Mouse (Mus musculus) limb, embryonic 12.5 days (tissue): ENCODE data around the gene Ddx49. TPM values are rescaled to one million over a fixed set of nuclear protein-coding genes. Genes with fewer than 3 reads are reported as not detected.

Experiments used
- ATAC-seq: fragments of 200-750 bp; cut with Nextera tagmentation; 2 replicates; pipeline ENCODE4 v1.8.0; 2017; ENCODE audit warnings: low read depth, moderate TSS enrichment; ENCODE audit not compliant: insufficient number of reproducible peaks, insufficient read depth, low FRiP score, low TSS enrichment
- H3K27ac ChIP-seq: fragments of 300-500 bp; sonication (generic); 2 replicates; pipeline ENCODE4 v1.5.1; 2016; ENCODE audit warnings: mild to moderate bottlenecking, moderate library complexity
- H3K27me3 ChIP-seq: fragments of 300-500 bp; sonication (generic); 2 replicates; pipeline ENCODE4 v1.6.1; 2016; ENCODE audit warnings: mild to moderate bottlenecking, moderate library complexity
- H3K36me3 ChIP-seq: fragments of 300-500 bp; sonication (generic); 2 replicates; pipeline ENCODE4 v1.6.1; 2016; ENCODE audit warnings: mild to moderate bottlenecking, moderate library complexity
- H3K4me1 ChIP-seq: fragments of 300-500 bp; sonication (generic); replicated peaks from 2 replicates; pipeline ENCODE4 v1.6.1; 2016
- H3K4me2 ChIP-seq: fragments of 300-500 bp; sonication (generic); 2 replicates; pipeline ENCODE4 v1.6.1; 2016; ENCODE audit warnings: mild to moderate bottlenecking, moderate library complexity
- H3K4me3 ChIP-seq: fragments of 300-500 bp; sonication (generic); replicated peaks from 2 replicates; pipeline ENCODE4 v1.5.1; 2016; ENCODE audit warnings: mild to moderate bottlenecking
- H3K9ac ChIP-seq: fragments of 300-500 bp; sonication (generic); replicated peaks from 2 replicates; pipeline ENCODE4 v1.6.1; 2016; ENCODE audit warnings: mild to moderate bottlenecking, moderate library complexity
- H3K9me3 ChIP-seq: fragments of 300-500 bp; sonication (generic); 2 replicates; pipeline ENCODE4 v1.6.1; 2016; ENCODE audit warnings: mild to moderate bottlenecking, moderate library complexity
- WGBS: fragments of 180-500 bp; shearing (Covaris S2); methylation state at CpG from one replicate; pipeline ENCODE4 v1.1.7; 2016; 5-methylcytosine and 5-hydroxymethylcytosine counted together
- polyA plus RNA-seq: library from polyadenylated mRNA; unstranded; fragments of >200 nt; fragmentation: Nextera tagmentation; extraction: Ambion mirVana; gene quantifications from 2 replicates; pipeline ENCODE4 v1.2.1, GENCODE M21; 2016

Gene Ddx49
- polyA plus RNA-seq, 1 experiment from 2014 or later = 52.0 TPM

GRCm38 (mm10) chr8:70332878-70333202 is 30.6 kb upstream of the Ddx49 start:
- no peak for ATAC-seq
- H3K27me3 ChIP-seq = peaks cover 24% of the 10 kb centered on the region
- no peak overlapping the region for H3K4me2 ChIP-seq
- H3K9me3 ChIP-seq = no peaks in the 10 kb centered on the region
- WGBS = 96% methylated on average over 6 of the region's 6 CpGs
- peaks cover 34% of the 10 kb centered on the region for H3K4me1 ChIP-seq
- H3K9ac ChIP-seq = no peak overlapping the region
- H3K4me3 ChIP-seq = no peak overlapping the region
- no peak overlapping the region for H3K27ac ChIP-seq
- H3K36me3 ChIP-seq = peaks cover 79% of the 10 kb centered on the region

- H3K4me3 ChIP-seq = no peak overlapping the region
- H3K9ac ChIP-seq = no peak overlapping the region
- ATAC-seq = peak; percentile 62
- peaks cover 24% of the 10 kb centered on the region for H3K27me3 ChIP-seq
- no peak overlapping the region for H3K4me2 ChIP-seq
- H3K4me1 ChIP-seq = peaks cover 34% of the 10 kb centered on the region
- H3K27ac ChIP-seq = peak overlapping the region; percentile 64; the same call in 1 of the 2 replicates
- no peaks in the 10 kb centered on the region for H3K9me3 ChIP-seq
- H3K36me3 ChIP-seq = peaks cover 76% of the 10 kb centered on the region
- 24% methylated on average over 41 of the region's 41 CpGs for WGBS
Measured at GRCm38 (mm10) chr8:70332070-70332877, 30.0 kb upstream of the Ddx49 start.

GRCm38 (mm10) chr8:70331526-70331925 is 29.2 kb upstream of the Ddx49 start:
- no peak overlapping the region for H3K4me2 ChIP-seq
- peaks cover 24% of the 10 kb centered on the region for H3K27me3 ChIP-seq
- ATAC-seq = no peak
- H3K9ac ChIP-seq = no peak overlapping the region
- H3K27ac ChIP-seq = no peak overlapping the region; the same call in 1 of the 2 replicates
- no peaks in the 10 kb centered on the region for H3K9me3 ChIP-seq
- 0 out of 2 replicates have a peak overlapping the region, but pooled peaks have one; percentile 23 for H3K4me3 ChIP-seq
- H3K4me1 ChIP-seq = peaks cover 34% of the 10 kb centered on the region
- peaks cover 70% of the 10 kb centered on the region for H3K36me3 ChIP-seq
- 67% methylated on average over 19 of the region's 19 CpGs for WGBS

GRCm38 (mm10) chr8:70330741-70331364 is 28.6 kb upstream of the Ddx49 start:
- H3K9ac ChIP-seq = peak overlapping the region; percentile 50; the same call in 1 of the 2 replicates
- H3K27ac ChIP-seq = 0 out of 2 replicates have a peak overlapping the region, but pooled peaks have one; percentile 41
- peaks cover 24% of the 10 kb centered on the region for H3K27me3 ChIP-seq
- no peaks in the 10 kb centered on the region for H3K9me3 ChIP-seq
- peaks cover 34% of the 10 kb centered on the region for H3K4me1 ChIP-seq
- peak overlapping the region; percentile 52 for H3K4me2 ChIP-seq
- peaks cover 64% of the 10 kb centered on the region for H3K36me3 ChIP-seq
- 31% methylated on average over 53 of the region's 53 CpGs for WGBS
- ATAC-seq = peak; percentile 67
- peak overlapping the region; percentile 23 for H3K4me3 ChIP-seq

GRCm38 (mm10) chr8:70329835-70330740 is 27.8 kb upstream of the Ddx49 start:
- Histone ChIP-seq H3K36me3 (peaks cover 56% of the 10 kb centered on the region), H3K4me1 (peaks cover 34% of the 10 kb centered on the region), H3K27ac (0 out of 2 replicates have a peak overlapping the region, but pooled peaks have one; percentile 41), H3K4me2 (peak overlapping the region; percentile 52), H3K9me3 (no peaks in the 10 kb centered on the region), H3K4me3 (peak overlapping the region; percentile 23), H3K27me3 (peaks cover 24% of the 10 kb centered on the region), H3K9ac (peak overlapping the region; percentile 50; the same call in 1 of the 2 replicates)
- ATAC-seq = peak; percentile 30
- 5% methylated on average over 45 of the region's 45 CpGs for WGBS

GRCm38 (mm10) chr8:70329124-70329834 is 27.0 kb upstream of the Ddx49 start, which contains the start of gene Gdf1:
Gdf1 (plus strand) TSS chr8:70329817.
- Histone ChIP-seq H3K9ac (peak within 1 kb of the TSS; percentile 50; the same call in 1 of the 2 replicates), H3K27ac (0 out of 2 replicates have a peak within 1 kb of the TSS, but pooled peaks have one; percentile 41), H3K4me3 (peak within 1 kb of the TSS; percentile 23), H3K4me1 (peaks cover 34% of the 10 kb centered on the region), H3K9me3 (no peaks in the 10 kb centered on the region), H3K4me2 (peak within 1 kb of the TSS; percentile 52), H3K27me3 (peaks cover 24% of the 10 kb centered on the region), H3K36me3 (peaks cover 56% of the 10 kb centered on the region)
- ATAC-seq = no peak
- WGBS = 29% methylated on average over 14 of the region's 14 CpGs

- H3K4me3 ChIP-seq = no peak overlapping the region
- H3K4me1 ChIP-seq = peaks cover 31% of the 10 kb centered on the region
- peaks cover 24% of the 10 kb centered on the region for H3K27me3 ChIP-seq
- H3K9ac ChIP-seq = no peak overlapping the region
- H3K27ac ChIP-seq = no peak overlapping the region
- 97% methylated on average over 6 of the region's 6 CpGs for WGBS
- no peak overlapping the region for H3K4me2 ChIP-seq
- H3K36me3 ChIP-seq = peaks cover 50% of the 10 kb centered on the region
- H3K9me3 ChIP-seq = no peaks in the 10 kb centered on the region
- no peak for ATAC-seq
Measured at GRCm38 (mm10) chr8:70327512-70327911, 25.2 kb upstream of the Ddx49 start.

- peaks cover 30% of the 10 kb centered on the region for H3K36me3 ChIP-seq
- H3K4me3 ChIP-seq = no peak overlapping the region
- H3K9me3 ChIP-seq = no peaks in the 10 kb centered on the region
- H3K9ac ChIP-seq = no peak overlapping the region
- no peaks in the 10 kb centered on the region for H3K27me3 ChIP-seq
- no peaks in the 10 kb centered on the region for H3K4me1 ChIP-seq
- 88% methylated on average over 3 of the region's 3 CpGs for WGBS
- no peak for ATAC-seq
- no peak overlapping the region for H3K4me2 ChIP-seq
- no peak overlapping the region for H3K27ac ChIP-seq
Measured at GRCm38 (mm10) chr8:70323716-70324115, 21.4 kb upstream of the Ddx49 start.

- Histone ChIP-seq H3K27ac (peak overlapping the region; percentile 41; the same call in 1 of the 2 replicates), H3K4me2 (peak overlapping the region; percentile 80), H3K9ac (no peak overlapping the region), H3K9me3 (no peaks in the 10 kb centered on the region), H3K27me3 (no peaks in the 10 kb centered on the region), H3K4me3 (no peak overlapping the region), H3K4me1 (peaks cover 32% of the 10 kb centered on the region), H3K36me3 (peaks cover 14% of the 10 kb centered on the region)
- ATAC-seq = no peak
- 82% methylated on average over 5 of the region's 5 CpGs for WGBS
Measured at GRCm38 (mm10) chr8:70317872-70318271, 15.6 kb upstream of the Ddx49 start.
